Mouse (Mus musculus): ENCODE results near the gene Adipor2. TPM values are rescaled to one million over a fixed set of nuclear protein-coding genes. Genes with fewer than 3 reads are reported as not detected.
"Not testable (repeated sequence)": the region's sequence is repeated elsewhere in the genome, so short reads cannot be mapped to it uniquely, and the experiment has no call there.

Gene Adipor2
- polyA plus RNA-seq, 1 experiment from 2014 or later: 37.5 TPM

DNA sequence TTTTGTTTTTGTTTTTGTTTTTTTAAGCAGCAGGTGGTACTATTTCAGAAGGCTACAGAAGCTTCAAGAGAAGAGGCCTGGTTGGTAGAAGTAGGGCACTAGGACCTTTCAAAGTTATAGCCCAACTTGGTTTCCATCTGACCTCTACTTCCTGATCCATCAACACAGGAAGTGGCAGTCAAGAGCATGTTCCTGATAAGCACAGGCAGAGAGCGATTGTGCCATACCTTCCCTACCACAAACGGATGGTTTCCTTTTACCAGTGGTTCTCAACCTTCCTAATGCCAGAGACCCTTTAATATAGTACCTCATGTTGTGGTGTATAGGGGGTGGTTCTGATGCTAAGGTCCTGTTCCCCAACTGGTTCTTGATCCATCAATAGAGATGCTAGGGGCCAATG, 39.9 kb downstream of the Adipor2 start:
- Histone ChIP-seq H3K36me3 (ENCODE audit: control insufficient read depth, insufficient read depth, low read length) (no peaks in the 10 kb centered on the region), H3K9me3 (ENCODE audit: control insufficient read depth, low read depth, low read length) (no peaks in the 10 kb centered on the region), H3K4me2 (replicated peaks; ENCODE audit: low read depth, low read length) (no peak overlapping the region), H3K27ac (ENCODE audit: low read length) (no peak overlapping the region), H3K9ac (replicated peaks; ENCODE audit: low read depth, low read length) (no peak overlapping the region), H3K4me3 (ENCODE audit: low read depth, low read length) (no peak overlapping the region), H3K4me1 (ENCODE audit: control insufficient read depth, insufficient read depth, low read length) (0 out of 2 replicates have a peak, but pooled peaks cover 3% of the 10 kb centered on the region), H3K27me3 (ENCODE audit: control insufficient read depth, insufficient read depth, low read length) (no peaks in the 10 kb centered on the region)
- 51% methylated on average over 2 of the region's 2 CpGs for WGBS
- no peak for ATAC-seq (ENCODE audit: insufficient number of reproducible peaks, insufficient read depth, low FRiP score, low read depth)

DNA sequence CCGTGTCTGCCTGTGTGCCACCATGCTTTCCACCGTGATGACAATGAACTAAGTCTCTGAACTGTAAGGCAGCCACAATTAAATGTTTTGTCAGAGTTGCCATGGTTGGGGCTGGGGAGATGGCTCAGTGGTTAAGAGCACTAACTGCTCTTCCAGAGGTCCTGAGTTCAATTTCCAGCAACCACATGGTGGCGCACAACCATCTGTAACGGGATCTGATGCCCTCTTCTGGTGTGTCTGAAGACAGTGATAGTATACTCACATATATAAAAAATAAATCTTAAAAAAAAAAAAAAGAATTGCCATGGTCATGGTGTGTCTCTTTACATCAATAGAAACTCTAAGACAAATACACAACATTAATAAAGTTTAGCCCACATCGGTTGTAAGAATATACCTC, 42.5 kb downstream of the Adipor2 start:
- H3K36me3 ChIP-seq (ENCODE audit: control insufficient read depth, insufficient read depth, low read length): no peaks in the 10 kb centered on the region
- H3K4me2 ChIP-seq (replicated peaks; ENCODE audit: low read depth, low read length): no peak overlapping the region
- WGBS: 82% methylated on average over 5 of the region's 5 CpGs
- H3K27ac ChIP-seq (ENCODE audit: low read length): no peak overlapping the region
- no peak overlapping the region for H3K4me3 ChIP-seq (ENCODE audit: low read depth, low read length)
- no peak overlapping the region for H3K9ac ChIP-seq (replicated peaks; ENCODE audit: low read depth, low read length)
- H3K9me3 ChIP-seq (ENCODE audit: control insufficient read depth, low read depth, low read length): no peaks in the 10 kb centered on the region
- H3K27me3 ChIP-seq (ENCODE audit: control insufficient read depth, insufficient read depth, low read length): no peaks in the 10 kb centered on the region
- H3K4me1 ChIP-seq (ENCODE audit: control insufficient read depth, insufficient read depth, low read length): 0 out of 2 replicates have a peak, but pooled peaks cover 3% of the 10 kb centered on the region
- ATAC-seq (ENCODE audit: insufficient number of reproducible peaks, insufficient read depth, low FRiP score, low read depth): no peak

DNA sequence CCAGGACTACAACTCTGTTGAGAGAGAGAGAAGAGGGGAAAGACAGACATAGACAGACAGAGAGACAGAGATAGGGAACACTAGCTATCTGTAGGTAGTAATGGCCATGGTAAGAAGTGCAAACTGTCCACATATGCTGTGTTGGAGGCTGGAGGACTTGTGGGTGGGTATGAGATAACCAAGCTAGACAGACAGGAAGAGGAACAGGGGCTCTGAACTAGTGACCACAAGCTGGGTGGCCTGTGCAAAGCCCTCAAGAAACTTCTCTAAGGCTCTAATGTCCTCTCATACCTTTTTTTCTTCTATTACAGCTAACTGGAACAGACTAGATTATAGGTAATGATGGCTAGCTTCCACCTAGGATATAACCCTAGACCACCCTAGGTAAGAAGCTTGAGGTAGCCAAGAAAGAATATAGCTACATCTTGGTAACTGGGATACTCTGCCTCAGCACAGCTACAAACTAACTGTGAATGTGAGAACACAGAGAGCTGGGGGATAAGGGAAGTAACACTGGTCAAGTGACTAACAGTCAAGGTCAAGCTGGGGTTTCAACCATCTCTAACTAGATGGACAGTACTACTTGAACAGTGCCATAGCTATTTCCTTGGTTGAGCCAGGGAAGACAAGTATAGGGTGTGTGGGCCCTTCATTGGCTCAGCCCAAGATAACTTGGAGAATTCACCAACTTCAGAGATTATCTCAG, 44.4 kb downstream of the Adipor2 start:
- Histone ChIP-seq H3K36me3 (ENCODE audit: control insufficient read depth, insufficient read depth, low read length) (no peaks in the 10 kb centered on the region), H3K4me1 (ENCODE audit: control insufficient read depth, insufficient read depth, low read length) (0 out of 2 replicates have a peak, but pooled peaks cover 3% of the 10 kb centered on the region), H3K27ac (ENCODE audit: low read length) (no peak overlapping the region), H3K9me3 (ENCODE audit: control insufficient read depth, low read depth, low read length) (no peaks in the 10 kb centered on the region), H3K27me3 (ENCODE audit: control insufficient read depth, insufficient read depth, low read length) (no peaks in the 10 kb centered on the region), H3K4me3 (ENCODE audit: low read depth, low read length) (no peak overlapping the region), H3K4me2 (replicated peaks; ENCODE audit: low read depth, low read length) (no peak overlapping the region), H3K9ac (replicated peaks; ENCODE audit: low read depth, low read length) (no peak overlapping the region)
- ATAC-seq (ENCODE audit: insufficient number of reproducible peaks, insufficient read depth, low FRiP score, low read depth): no peak

GRCm38 (mm10) chr6:119372237-119372636, 45.3 kb downstream of the Adipor2 start:
- H3K4me1 ChIP-seq (ENCODE audit: control insufficient read depth, insufficient read depth, low read length): 0 out of 2 replicates have a peak, but pooled peaks cover 3% of the 10 kb centered on the region
- H3K27ac ChIP-seq (ENCODE audit: low read length): no peak overlapping the region
- WGBS: 58% methylated on average over 5 of the region's 5 CpGs
- H3K27me3 ChIP-seq (ENCODE audit: control insufficient read depth, insufficient read depth, low read length): no peaks in the 10 kb centered on the region
- no peak overlapping the region for H3K4me3 ChIP-seq (ENCODE audit: low read depth, low read length)
- no peak overlapping the region for H3K9ac ChIP-seq (replicated peaks; ENCODE audit: low read depth, low read length)
- H3K4me2 ChIP-seq (replicated peaks; ENCODE audit: low read depth, low read length): no peak overlapping the region
- ATAC-seq (ENCODE audit: insufficient number of reproducible peaks, insufficient read depth, low FRiP score, low read depth): no peak
- no peaks in the 10 kb centered on the region for H3K9me3 ChIP-seq (ENCODE audit: control insufficient read depth, low read depth, low read length)
- no peaks in the 10 kb centered on the region for H3K36me3 ChIP-seq (ENCODE audit: control insufficient read depth, insufficient read depth, low read length)

DNA sequence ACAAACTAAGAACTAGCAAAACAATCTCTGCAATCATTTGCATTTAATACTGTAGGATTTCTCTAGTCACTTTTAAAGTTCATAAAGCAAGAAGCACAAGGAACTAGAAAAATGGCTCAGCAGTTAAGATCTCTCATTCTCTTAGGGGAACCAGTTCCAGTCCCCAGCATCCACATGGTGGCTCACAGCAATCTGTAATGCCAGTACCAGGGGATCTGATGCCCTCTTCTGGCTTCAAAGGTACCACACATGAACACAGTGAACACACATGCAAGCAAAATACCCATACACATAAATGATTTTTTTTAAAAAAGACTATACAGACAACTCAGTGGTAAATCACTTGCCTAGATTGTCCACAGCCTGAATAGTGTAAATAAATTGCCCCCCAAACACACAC, 45.9 kb downstream of the Adipor2 start:
- Histone ChIP-seq H3K27me3 (ENCODE audit: control insufficient read depth, insufficient read depth, low read length) (no peaks in the 10 kb centered on the region), H3K9ac (replicated peaks; ENCODE audit: low read depth, low read length) (no peak overlapping the region), H3K4me1 (ENCODE audit: control insufficient read depth, insufficient read depth, low read length) (no peaks in the 10 kb centered on the region), H3K27ac (ENCODE audit: low read length) (no peak overlapping the region), H3K4me3 (ENCODE audit: low read depth, low read length) (no peak overlapping the region), H3K9me3 (ENCODE audit: control insufficient read depth, low read depth, low read length) (no peaks in the 10 kb centered on the region), H3K4me2 (replicated peaks; ENCODE audit: low read depth, low read length) (no peak overlapping the region), H3K36me3 (ENCODE audit: control insufficient read depth, insufficient read depth, low read length) (no peaks in the 10 kb centered on the region)
- no peak for ATAC-seq (ENCODE audit: insufficient number of reproducible peaks, insufficient read depth, low FRiP score, low read depth)

GRCm38 (mm10) chr6:119367382-119367781, 50.1 kb downstream of the Adipor2 start:
- Histone ChIP-seq H3K9ac (replicated peaks; ENCODE audit: low read depth, low read length) (no peak overlapping the region), H3K36me3 (ENCODE audit: control insufficient read depth, insufficient read depth, low read length) (peaks cover 15% of the 10 kb centered on the region), H3K4me1 (ENCODE audit: control insufficient read depth, insufficient read depth, low read length) (no peaks in the 10 kb centered on the region), H3K27me3 (ENCODE audit: control insufficient read depth, insufficient read depth, low read length) (no peaks in the 10 kb centered on the region), H3K4me3 (ENCODE audit: low read depth, low read length) (no peak overlapping the region), H3K4me2 (replicated peaks; ENCODE audit: low read depth, low read length) (no peak overlapping the region), H3K27ac (ENCODE audit: low read length) (no peak overlapping the region), H3K9me3 (ENCODE audit: control insufficient read depth, low read depth, low read length) (no peaks in the 10 kb centered on the region)
- WGBS: 82% methylated on average over 2 of the region's 2 CpGs
- no peak for ATAC-seq (ENCODE audit: insufficient number of reproducible peaks, insufficient read depth, low FRiP score, low read depth)

- H3K27me3 ChIP-seq (ENCODE audit: control insufficient read depth, insufficient read depth, low read length); H3K4me2 ChIP-seq (replicated peaks; ENCODE audit: low read depth, low read length); H3K9ac ChIP-seq (replicated peaks; ENCODE audit: low read depth, low read length); ATAC-seq (ENCODE audit: insufficient number of reproducible peaks, insufficient read depth, low FRiP score, low read depth); H3K4me3 ChIP-seq (ENCODE audit: low read depth, low read length); H3K9me3 ChIP-seq (ENCODE audit: control insufficient read depth, low read depth, low read length); H3K27ac ChIP-seq (ENCODE audit: low read length); H3K4me1 ChIP-seq (ENCODE audit: control insufficient read depth, insufficient read depth, low read length): not testable (repeated sequence)
- peaks cover 15% of the 10 kb centered on the region for H3K36me3 ChIP-seq (ENCODE audit: control insufficient read depth, insufficient read depth, low read length)
- 71% methylated on average over 3 of the region's 4 CpGs for WGBS
Observed at GRCm38 (mm10) chr6:119366800-119367199, 50.7 kb downstream of the Adipor2 start.

DNA sequence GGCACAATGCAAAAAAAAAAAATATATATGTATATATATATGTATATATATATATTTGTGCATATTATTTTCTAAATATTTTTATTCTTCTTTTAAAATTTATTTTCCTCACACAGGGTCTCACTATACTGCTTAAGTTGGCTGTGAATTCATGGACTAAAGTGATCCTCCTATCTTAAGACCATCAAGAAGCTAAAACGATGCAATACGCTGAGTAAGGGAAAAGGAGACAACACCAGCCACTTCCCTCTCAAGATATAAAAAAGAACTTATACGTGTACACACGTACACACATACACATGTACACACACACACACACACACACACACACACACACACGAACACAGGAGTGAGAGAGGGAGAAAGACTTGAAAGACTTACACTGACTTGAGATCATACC, 53.9 kb downstream of the Adipor2 start:
- H3K9ac ChIP-seq (replicated peaks; ENCODE audit: low read depth, low read length): no peak overlapping the region
- H3K27me3 ChIP-seq (ENCODE audit: control insufficient read depth, insufficient read depth, low read length): no peaks in the 10 kb centered on the region
- H3K9me3 ChIP-seq (ENCODE audit: control insufficient read depth, low read depth, low read length): no peaks in the 10 kb centered on the region
- no peak overlapping the region for H3K27ac ChIP-seq (ENCODE audit: low read length)
- no peak overlapping the region for H3K4me3 ChIP-seq (ENCODE audit: low read depth, low read length)
- no peaks in the 10 kb centered on the region for H3K4me1 ChIP-seq (ENCODE audit: control insufficient read depth, insufficient read depth, low read length)
- peaks cover 24% of the 10 kb centered on the region for H3K36me3 ChIP-seq (ENCODE audit: control insufficient read depth, insufficient read depth, low read length)
- WGBS: 94% methylated on average over 5 of the region's 5 CpGs
- ATAC-seq (ENCODE audit: insufficient number of reproducible peaks, insufficient read depth, low FRiP score, low read depth): no peak
- no peak overlapping the region for H3K4me2 ChIP-seq (replicated peaks; ENCODE audit: low read depth, low read length)
